Mouse (Mus musculus) gastrocnemius, postnatal 36 days (tissue): ENCODE data around the gene Krtap6-5. TPM values are rescaled to one million over a fixed set of nuclear protein-coding genes. Genes with fewer than 3 reads are reported as not detected.
"Not testable (repeated sequence)": the region's sequence is repeated elsewhere in the genome, so short reads cannot be mapped to it uniquely, and the experiment has no call there.

ENCODE experiments used
- DNase-seq, 2 experiments: peaks; one replicate each; pipeline ENCODE4 v3.0.0; 2022
- intact Hi-C: fragments of 180-260 bp; cut with DNase I; formaldehyde crosslinking; loops from one replicate; pipeline ENCODE4 v1.15.1; 2025
- long read RNA-seq, 2 experiments: library from polyadenylated mRNA; stranded (forward); transcript quantifications; one replicate each; pipeline ENCODE4 v2.0.0; 2021
- total RNA-seq, 2 experiments: library from RNA; stranded (reverse); gene quantifications; 2 replicates each; pipeline ENCODE4 v1.2.3; 2021

Gene Krtap6-5
- total RNA-seq, result not detected
- long read RNA-seq, experiment 1, result 0 reads
- long read RNA-seq, experiment 2, result 0 reads

- intact Hi-C loops, result no loop called here
Observed at GRCm38 (mm10) chr16:89047783-89048182, at the start of gene Krtap6-5. TSS of gene Krtap6-5 (minus strand) at chr16:89047883.

GRCm38 (mm10) chr16:89071041-89071440 lies 23.4 kb upstream of the Krtap6-5 start:
- intact Hi-C loops, DNase-seq: not testable (repeated sequence)

More at GRCm38 (mm10) chr16:89047783-89048182, at the start of gene Krtap6-5:
- no peak for DNase-seq

GRCm38 (mm10) chr16:89063902-89064301 lies 16.2 kb upstream of the Krtap6-5 start, which contains the start of gene 1110025L11Rik:
TSS of gene 1110025L11Rik (minus strand) at chr16:89064002.
- DNase-seq, intact Hi-C loops: not testable (repeated sequence)

- intact Hi-C loops, result not testable (repeated sequence)
Observed at GRCm38 (mm10) chr16:89041372-89041771, 6.3 kb downstream of the Krtap6-5 start, which contains the start of gene Gm10228. TSS of gene Gm10228 (minus strand) at chr16:89041472.

GRCm38 (mm10) chr16:89031399-89031798 lies 16.3 kb downstream of the Krtap6-5 start, which contains the start of gene Krtap6-1:
TSS of gene Krtap6-1 (plus strand) at chr16:89031699.
- intact Hi-C loops, DNase-seq: not testable (repeated sequence)

More at GRCm38 (mm10) chr16:89041372-89041771, 6.3 kb downstream of the Krtap6-5 start, which contains the start of gene Gm10228:
- not testable (repeated sequence) for DNase-seq

GRCm38 (mm10) chr16:89014984-89015383 lies 32.7 kb downstream of the Krtap6-5 start, which contains the start of gene Gm10229:
TSS of gene Gm10229 (plus strand) at chr16:89015284.
- intact Hi-C loops, DNase-seq: not testable (repeated sequence)

- intact Hi-C loops, result no loop called here
- DNase-seq, result no peak
Observed at GRCm38 (mm10) chr16:89013973-89014372, 33.7 kb downstream of the Krtap6-5 start.

GRCm38 (mm10) chr16:89010659-89011058 lies 37.0 kb downstream of the Krtap6-5 start, which contains the start of gene Krtap22-2:
TSS of gene Krtap22-2 (minus strand) at chr16:89010759.
- no peak for DNase-seq
- intact Hi-C loops, result no loop called here

Other genes starting within 250 kb of the Krtap6-5 start
- not detected for gene Gm20741, start 235.7 kb downstream of the Krtap6-5 start, total RNA-seq
- not detected for gene Krtap15, start 227.7 kb downstream of the Krtap6-5 start, total RNA-seq
- gene Krtap14, start 221.7 kb downstream of the Krtap6-5 start, total RNA-seq, result not detected
- not detected for gene Krtap19-1, start 178.5 kb downstream of the Krtap6-5 start, total RNA-seq
- not detected for gene Krtap19-2, start 173.6 kb downstream of the Krtap6-5 start, total RNA-seq
- not detected for gene Krtap19-3, start 169.8 kb downstream of the Krtap6-5 start, total RNA-seq
- not detected for gene Krtap19-4, start 162.8 kb downstream of the Krtap6-5 start, total RNA-seq
- gene Krtap19-5, start 151.4 kb downstream of the Krtap6-5 start, total RNA-seq, result not detected
- not detected for gene Krtap19-9b, start 115.6 kb downstream of the Krtap6-5 start, total RNA-seq
- gene Krtap16-3, start 85.0 kb downstream of the Krtap6-5 start, total RNA-seq, result not detected
- gene Krtap22-2, start 37.1 kb downstream of the Krtap6-5 start, total RNA-seq, result not detected
- gene Gm10229, start 32.6 kb downstream of the Krtap6-5 start, total RNA-seq, result not detected
- gene Krtap6-1, start 16.2 kb downstream of the Krtap6-5 start, total RNA-seq, result not detected
- gene Gm10228, start 6.4 kb downstream of the Krtap6-5 start, total RNA-seq, result not detected
- not detected for gene 1110025L11Rik, start 16.1 kb upstream of the Krtap6-5 start, total RNA-seq
- gene Krtap6-3, start 36.1 kb upstream of the Krtap6-5 start, total RNA-seq, result not detected
- not detected for gene Gm6358, start 93.0 kb upstream of the Krtap6-5 start, total RNA-seq
- gene Gm10061, start 103.2 kb upstream of the Krtap6-5 start, total RNA-seq, result not detected
- not detected for gene Gm9789, start 110.1 kb upstream of the Krtap6-5 start, total RNA-seq
- not detected for gene Gm7735, start 121.6 kb upstream of the Krtap6-5 start, total RNA-seq
- gene 1110057P08Rik, start 126.9 kb upstream of the Krtap6-5 start, total RNA-seq, result not detected
- gene Krtap20-2, start 158.0 kb upstream of the Krtap6-5 start, total RNA-seq, result not detected